Mouse (Mus musculus): ENCODE results near the gene Psmd9.

Gene Psmd9

DNA sequence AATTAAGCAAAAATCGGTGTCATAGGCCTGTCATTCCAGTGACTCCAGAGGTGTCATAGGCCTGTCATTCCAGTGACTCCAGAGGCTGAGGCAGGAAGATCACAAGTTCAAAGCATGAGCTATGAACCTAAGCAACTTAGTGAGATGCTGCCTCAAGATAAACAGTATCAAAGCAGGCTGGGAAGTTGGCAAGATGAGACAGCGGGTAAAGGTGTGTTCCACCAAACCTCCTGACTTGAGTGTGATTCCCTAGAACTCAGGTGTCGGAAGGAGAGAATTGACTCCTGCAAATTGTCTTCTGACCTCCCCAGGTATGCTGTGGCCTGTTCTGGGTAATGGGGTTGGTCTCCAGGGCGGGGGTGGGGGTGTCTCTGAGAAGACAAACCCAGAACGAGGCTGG, at the start of gene Psmd9:
Gene Psmd9, plus strand, starts transcription at position 130 of the 400 bp plus-strand sequence.
- no peak for DNase-seq

- no peak for DNase-seq
Observed at GRCm38 (mm10) chr5:123120624-123121215, 48.5 kb upstream of the Psmd9 start.

DNA sequence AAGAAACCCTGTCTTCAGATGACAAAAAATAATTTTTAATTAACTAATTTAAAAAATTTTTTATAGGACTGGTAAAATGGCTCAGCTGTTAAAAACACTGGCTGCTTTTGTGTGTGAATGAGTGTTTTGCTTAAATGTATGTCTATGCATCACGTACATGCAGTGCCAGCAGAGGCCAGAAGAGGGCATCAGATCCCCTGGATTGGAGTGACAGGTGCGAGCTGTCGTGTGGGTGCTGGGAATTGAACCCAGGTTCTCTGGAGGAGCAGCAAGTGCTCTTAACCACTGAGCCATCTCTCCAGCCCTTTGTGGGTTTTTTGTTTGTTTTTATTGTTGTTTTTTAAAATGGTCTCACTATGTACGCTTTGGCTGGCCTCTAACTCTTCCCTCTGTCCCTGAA, 47.0 kb upstream of the Psmd9 start:
- peak; percentile 44 for DNase-seq

DNA sequence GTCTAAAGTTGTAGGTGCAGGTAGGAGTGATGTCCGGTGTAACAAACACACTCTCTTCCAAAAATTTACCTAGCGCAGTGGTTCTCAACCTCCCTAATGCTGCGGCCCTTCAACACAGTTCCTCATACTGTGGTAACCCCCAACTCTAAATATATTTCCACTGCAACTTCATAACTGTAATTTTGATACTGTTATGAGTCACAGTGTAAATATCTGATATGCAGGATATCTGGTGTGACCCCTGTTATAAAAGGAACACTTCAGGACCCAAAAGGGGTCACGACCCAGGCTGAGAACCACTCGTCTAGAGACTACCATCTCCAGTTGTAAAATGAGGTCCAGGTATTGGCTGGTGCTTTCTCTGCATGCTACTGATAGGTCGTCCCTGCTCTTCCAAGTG, 44.1 kb upstream of the Psmd9 start:
- DNase-seq, result no peak

DNA sequence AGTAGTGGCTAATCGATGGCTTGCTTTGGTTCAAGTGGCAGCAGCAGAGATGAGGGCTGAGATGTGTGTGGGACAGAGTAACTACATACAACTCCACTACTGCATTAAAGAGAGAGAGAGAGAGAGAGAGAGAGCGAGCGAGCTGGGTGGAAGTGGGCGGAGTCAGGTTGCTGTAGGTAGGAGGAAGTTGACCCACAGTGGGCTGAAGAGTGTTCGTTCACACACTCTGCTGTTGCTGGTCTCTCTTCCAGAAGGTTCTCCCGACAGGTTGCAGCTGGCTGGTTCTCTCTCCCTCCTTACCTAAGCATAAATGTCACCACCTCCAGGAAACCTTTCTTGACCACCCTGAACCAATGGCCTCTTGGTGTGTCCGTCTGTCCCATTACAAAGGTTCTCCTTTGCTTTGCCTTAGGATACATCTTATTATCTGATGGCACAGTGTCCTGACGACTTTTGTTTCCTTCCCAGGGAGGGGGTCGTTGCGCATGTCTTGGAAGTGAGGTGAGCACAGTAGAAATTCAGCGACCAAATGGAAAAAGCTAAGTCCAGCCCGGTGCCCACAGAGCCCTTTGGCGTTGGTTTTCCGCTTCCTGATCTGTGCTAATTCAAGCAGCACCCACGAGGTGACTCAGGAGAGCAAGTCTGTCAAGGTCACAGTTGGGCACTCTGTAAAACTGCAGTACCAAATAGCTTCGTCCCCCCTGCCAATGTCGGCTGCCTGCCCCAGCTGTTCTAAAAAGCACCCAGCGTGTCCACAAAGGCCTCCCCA, 43.4 kb upstream of the Psmd9 start:
- peak; percentile 73 for DNase-seq

GRCm38 (mm10) chr5:123127031-123127430, 42.2 kb upstream of the Psmd9 start:
- no peak for DNase-seq

DNA sequence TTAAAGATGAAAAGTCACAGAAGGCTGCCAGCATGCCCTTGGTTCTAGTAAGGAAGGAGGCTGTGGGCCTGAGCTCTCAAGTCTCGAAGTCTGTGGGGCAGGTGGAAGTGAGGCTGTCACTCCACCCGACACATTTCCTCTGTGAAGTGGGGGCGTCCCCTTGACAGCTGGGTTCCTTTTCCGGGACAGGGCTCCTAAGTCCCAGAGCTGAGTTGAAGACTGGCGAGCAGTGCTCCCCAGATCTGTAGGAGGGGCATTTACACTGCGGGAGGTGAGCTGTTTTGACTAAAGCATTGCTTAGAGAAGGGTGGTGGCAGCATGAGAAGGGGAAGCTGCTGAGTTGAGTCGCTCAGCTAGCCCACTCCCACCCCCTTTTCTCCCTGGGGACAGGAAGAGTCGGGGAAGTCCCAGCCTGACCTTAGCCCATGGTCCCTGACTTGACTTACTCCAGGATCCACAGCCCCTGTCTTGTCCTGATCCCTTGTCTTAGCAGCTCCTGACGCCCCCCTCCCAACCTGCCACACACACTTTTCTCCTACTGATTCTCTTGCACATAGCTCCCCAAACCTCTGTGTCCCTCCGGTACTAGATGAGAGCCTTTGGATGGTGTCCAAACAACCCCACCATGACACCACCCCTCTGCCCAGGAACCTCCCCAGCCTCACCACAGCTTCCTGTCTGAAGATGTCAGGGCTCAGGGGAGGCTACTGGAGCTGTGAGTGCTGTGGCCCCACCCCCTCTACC, 40.6 kb upstream of the Psmd9 start:
- DNase-seq, result peak; percentile 86

GRCm38 (mm10) chr5:123129170-123129757, 39.9 kb upstream of the Psmd9 start:
- no peak for DNase-seq

- DNase-seq, result no peak
Observed at GRCm38 (mm10) chr5:123130030-123130813, 39.0 kb upstream of the Psmd9 start.

DNA sequence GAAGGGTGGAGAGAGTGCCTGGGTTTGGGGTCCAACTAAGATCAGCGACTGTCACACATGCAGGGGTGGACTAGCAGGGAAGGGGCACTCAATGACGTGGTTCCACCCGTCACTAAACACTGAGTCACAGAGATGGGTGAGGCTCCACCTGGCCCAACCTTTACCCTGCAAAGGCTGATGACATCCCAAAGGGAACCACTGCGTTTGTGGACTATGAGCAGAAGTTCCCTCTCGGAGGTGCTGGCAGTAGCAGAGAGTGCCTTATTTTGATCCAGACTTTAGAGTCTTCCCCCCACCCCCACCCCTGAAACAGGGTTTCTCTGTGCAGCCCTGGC, 38.4 kb upstream of the Psmd9 start:
- no peak for DNase-seq

GRCm38 (mm10) chr5:123132308-123133071, 36.7 kb upstream of the Psmd9 start, which contains the start of gene Rhof:
Gene Rhof (minus strand): TSS chr5:123132692.
- peak; percentile 91 for DNase-seq

DNA sequence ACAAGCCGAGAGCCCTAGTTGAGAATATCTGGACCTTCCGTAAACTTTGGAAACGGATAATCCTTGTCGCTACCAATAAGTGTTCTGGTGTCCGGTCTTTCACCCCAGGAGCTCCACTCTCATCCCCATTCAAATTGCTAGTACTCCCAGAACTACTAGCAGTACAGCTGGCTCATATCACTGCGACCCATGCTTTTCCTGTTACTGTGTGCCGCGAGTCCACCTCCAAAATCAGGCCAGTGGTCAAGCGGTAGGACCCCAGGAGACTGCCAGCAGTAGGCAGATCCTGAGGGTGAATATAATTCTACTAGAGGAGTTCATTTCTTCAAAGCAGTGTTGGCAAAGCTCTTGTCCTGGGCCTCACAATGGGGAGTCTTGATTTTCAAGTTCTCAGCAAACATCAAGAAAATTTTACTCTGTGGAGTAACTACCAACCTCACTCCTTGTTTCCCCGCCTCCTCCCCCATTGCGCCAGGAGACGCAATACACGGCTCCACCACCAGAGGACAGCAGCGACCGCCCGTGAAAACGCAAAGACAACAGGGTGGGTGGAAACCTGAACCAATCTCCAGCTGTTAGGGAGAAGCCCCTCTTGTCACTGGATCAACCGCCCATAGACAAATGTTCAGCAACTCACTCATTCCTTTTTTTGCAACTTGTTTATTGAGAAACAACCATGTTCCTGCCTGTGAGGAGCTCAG, 36.0 kb upstream of the Psmd9 start:
- peak; percentile 94 for DNase-seq

GRCm38 (mm10) chr5:123133784-123134143, 35.4 kb upstream of the Psmd9 start:
- DNase-seq, result no peak

GRCm38 (mm10) chr5:123134186-123134874, 34.9 kb upstream of the Psmd9 start:
- no peak for DNase-seq

GRCm38 (mm10) chr5:123134875-123135382, 34.3 kb upstream of the Psmd9 start:
- DNase-seq, result no peak

DNA sequence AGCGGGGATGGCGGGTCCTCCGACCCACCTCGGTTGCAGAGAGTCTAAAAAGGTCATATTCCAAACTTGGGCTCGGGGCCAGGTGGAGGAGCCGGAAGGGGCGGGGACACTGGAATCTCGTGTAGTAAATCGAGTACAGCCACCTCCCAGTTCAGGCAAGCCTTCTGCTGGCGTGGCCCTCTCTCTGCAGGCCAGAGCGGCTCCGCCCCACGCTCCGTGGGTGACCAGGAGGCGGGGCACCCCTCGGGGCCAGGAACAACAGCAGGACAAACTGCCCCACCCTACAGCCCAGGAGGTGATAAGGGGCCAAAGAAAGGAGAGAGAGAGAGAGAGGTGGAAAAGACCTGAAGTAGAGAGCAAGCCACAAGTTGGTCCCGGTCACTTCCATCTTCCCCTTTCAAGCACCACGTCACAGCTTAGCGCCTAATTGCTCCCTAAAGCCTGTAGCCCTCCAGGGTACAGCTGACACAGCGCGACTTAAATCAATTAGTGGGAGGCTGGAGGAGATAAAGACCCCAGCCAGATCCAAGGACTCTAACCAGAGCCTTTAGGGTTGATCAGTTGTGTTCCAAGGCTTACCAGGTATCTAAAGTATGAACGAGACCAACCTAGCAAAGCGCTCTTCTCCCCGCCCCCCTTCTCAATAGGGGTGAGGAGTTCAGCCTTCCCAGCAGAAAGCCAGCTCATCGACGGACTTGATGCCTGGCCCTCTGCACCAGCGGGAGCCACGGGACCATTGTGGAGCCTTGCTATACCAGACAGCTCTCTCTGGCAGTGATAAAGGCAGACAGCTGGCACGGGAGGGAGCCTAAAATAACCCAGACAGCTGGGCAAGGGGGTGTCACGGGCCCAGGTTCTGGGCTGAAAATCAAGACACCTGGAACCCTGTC, 33.5 kb upstream of the Psmd9 start:
- DNase-seq, result peak; percentile 47

DNA sequence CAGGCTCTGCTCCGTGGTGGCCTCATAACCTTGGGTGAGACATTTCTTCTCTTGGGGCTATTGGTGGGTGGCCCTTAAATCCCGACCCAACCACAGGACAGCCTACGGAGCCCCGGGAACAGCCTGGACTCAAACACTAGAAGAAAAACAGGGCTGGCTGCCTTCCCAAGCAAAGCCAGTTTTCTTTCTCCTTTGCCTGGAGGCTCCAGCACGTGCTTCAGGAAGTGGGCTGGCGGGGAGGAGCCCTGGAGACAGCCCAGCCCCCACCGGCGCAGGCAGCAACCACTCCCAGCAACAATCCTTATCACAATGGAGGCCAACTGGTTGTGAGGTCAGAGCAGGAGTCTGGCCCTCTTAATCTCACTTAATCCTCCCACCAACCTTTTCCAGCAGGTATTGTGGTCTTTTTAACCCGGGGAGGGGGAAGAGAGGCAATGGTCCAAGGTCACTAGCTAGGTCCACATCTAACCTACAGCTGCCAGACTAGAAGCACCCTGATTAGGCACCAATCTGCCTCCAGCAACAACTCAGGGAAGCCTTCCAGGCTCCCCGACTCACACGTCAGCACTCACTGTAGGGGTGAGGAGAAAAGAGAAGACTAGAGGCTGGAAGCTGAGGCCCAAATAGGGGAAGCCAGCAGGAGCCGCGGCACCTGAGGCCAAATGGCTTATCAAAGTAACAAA, 32.7 kb upstream of the Psmd9 start:
- DNase-seq, result peak; percentile 74

GRCm38 (mm10) chr5:123137044-123137909, 31.9 kb upstream of the Psmd9 start:
- DNase-seq, result peak; percentile 69
